Mouse (Mus musculus) lung, postnatal 0 days (tissue): ENCODE measurements around the gene Cast. TPM values are rescaled to one million over a fixed set of nuclear protein-coding genes. Genes with fewer than 3 reads are reported as not detected.

ENCODE experiments used
- ATAC-seq: fragments of 200-750 bp; cut with Nextera tagmentation; 2 replicates; pipeline ENCODE4 v1.8.0; 2017; ENCODE audit warnings: moderate library complexity
- DNase-seq: peaks from one replicate; pipeline ENCODE4 v3.0.0-alpha.2; 2016; ENCODE audit warnings: low spot score
- H3K27ac ChIP-seq: fragments of 300-500 bp; sonication (generic); 2 replicates; pipeline ENCODE4 v1.5.1; 2014; ENCODE audit warnings: antibody characterized with exemption, mild to moderate bottlenecking, low read length, mixed read lengths
- H3K27me3 ChIP-seq: fragments of 300-500 bp; sonication (generic); replicated peaks from 2 replicates; pipeline ENCODE4 v1.6.1; 2014; ENCODE audit warnings: low read length, mixed read lengths; ENCODE audit not compliant: insufficient read depth
- H3K36me3 ChIP-seq: fragments of 300-500 bp; sonication (generic); 2 replicates; pipeline ENCODE4 v1.6.1; 2014; ENCODE audit warnings: low read length, mixed read lengths; ENCODE audit not compliant: insufficient read depth
- H3K4me1 ChIP-seq: fragments of 300-500 bp; sonication (generic); 2 replicates; pipeline ENCODE4 v1.6.1; 2014; ENCODE audit warnings: antibody characterized with exemption, low read depth, low read length, mixed read lengths; ENCODE audit not compliant: insufficient read depth
- H3K4me2 ChIP-seq: fragments of 300-500 bp; sonication (generic); replicated peaks from 2 replicates; pipeline ENCODE4 v1.6.1; 2014; ENCODE audit warnings: low read depth, mild to moderate bottlenecking, low read length, moderate library complexity, mixed read lengths
- H3K4me3 ChIP-seq: fragments of 300-500 bp; sonication (generic); 2 replicates; pipeline ENCODE4 v1.5.1; 2014; ENCODE audit warnings: low read depth, low read length
- H3K9ac ChIP-seq: fragments of 300-500 bp; sonication (generic); replicated peaks from 2 replicates; pipeline ENCODE4 v1.6.1; 2014; ENCODE audit warnings: low read depth, mild to moderate bottlenecking
- H3K9me3 ChIP-seq: fragments of 300-500 bp; sonication (generic); 2 replicates; pipeline ENCODE4 v1.6.1; 2016; ENCODE audit warnings: low read length, mixed read lengths
- CTCF ChIP-seq: IDR thresholded peaks from 2 replicates; pipeline ENCODE4 v1.5.1; 2016; ENCODE audit warnings: antibody characterized with exemption, mild to moderate bottlenecking
- EP300 ChIP-seq: IDR thresholded peaks from 2 replicates; pipeline ENCODE4 v1.6.1; 2016; ENCODE audit warnings: antibody characterized with exemption, mild to moderate bottlenecking, control low read depth
- WGBS: fragments of 180-500 bp; shearing (Covaris S2); extraction: QIAGEN DNeasy Blood & Tissue Kit; methylation state at CpG from one replicate; pipeline ENCODE4 v1.1.7; 2014; 5-methylcytosine and 5-hydroxymethylcytosine counted together
- polyA plus RNA-seq: library from polyadenylated mRNA; unstranded; fragments of >200 nt; fragmentation: Nextera tagmentation; extraction: Ambion mirVana; gene quantifications from 2 replicates; pipeline ENCODE4 v1.2.1, GENCODE M21; 2015

The Cast gene
- polyA plus RNA-seq, 1 experiment from 2014 or later: 47.6 TPM

- H3K27ac ChIP-seq: no peak overlapping the region
- H3K9ac ChIP-seq: no peak overlapping the region
- H3K9me3 ChIP-seq: no peaks in the 10 kb centered on the region
- WGBS: 88% methylated on average over 1 of the region's 1 CpGs
- H3K36me3 ChIP-seq: no peaks in the 10 kb centered on the region
- no peaks in the 10 kb centered on the region for H3K4me1 ChIP-seq
- H3K4me3 ChIP-seq: no peak overlapping the region
- DNase-seq (no peak), ATAC-seq (no peak)
- H3K4me2 ChIP-seq: no peak overlapping the region
- TF ChIP-seq CTCF: no peak
- TF ChIP-seq EP300: no peak
- no peaks in the 10 kb centered on the region for H3K27me3 ChIP-seq
Measured at GRCm38 (mm10) chr13:74815753-74816152, 7.1 kb upstream of the Cast start.

GRCm38 (mm10) chr13:74807446-74808151 lies 1.0 kb downstream of the Cast start:
- WGBS: under 1% methylated on average over 31 of the region's 31 CpGs
- ATAC-seq: peak; percentile 97

GRCm38 (mm10) chr13:74806934-74807333 lies 1.7 kb downstream of the Cast start:
- 0 out of 2 replicates have a peak overlapping the region, but pooled peaks have one; percentile 87 for H3K9ac ChIP-seq
- peak overlapping the region; percentile 84 for H3K4me3 ChIP-seq
- no peaks in the 10 kb centered on the region for H3K36me3 ChIP-seq
- H3K9me3 ChIP-seq: no peaks in the 10 kb centered on the region
- TF ChIP-seq EP300 (no peak), CTCF (no peak)
- H3K4me1 ChIP-seq: peaks cover 5% of the 10 kb centered on the region
- no peak overlapping the region for H3K27ac ChIP-seq
- DNase-seq (peak; percentile 59), ATAC-seq (no peak)
- 34% methylated on average over 5 of the region's 5 CpGs for WGBS
- H3K4me2 ChIP-seq: peak overlapping the region; percentile 87
- H3K27me3 ChIP-seq: no peaks in the 10 kb centered on the region

More at GRCm38 (mm10) chr13:74807446-74808151, 1.0 kb downstream of the Cast start:
- DNase-seq: peak; percentile 95
- no peaks in the 10 kb centered on the region for H3K27me3 ChIP-seq
- peak overlapping the region; percentile 87 for H3K4me2 ChIP-seq
- no peaks in the 10 kb centered on the region for H3K36me3 ChIP-seq
- H3K9me3 ChIP-seq: no peaks in the 10 kb centered on the region
- TF ChIP-seq CTCF (no peak), EP300 (no peak)
- peak overlapping the region; percentile 98 for H3K27ac ChIP-seq
- peak overlapping the region; percentile 84 for H3K4me3 ChIP-seq
- peaks cover 5% of the 10 kb centered on the region for H3K4me1 ChIP-seq
- H3K9ac ChIP-seq: peak overlapping the region; percentile 87

GRCm38 (mm10) chr13:74794435-74794834 lies 14.2 kb downstream of the Cast start:
- DNase-seq (no peak), ATAC-seq (no peak)
- no peak overlapping the region for H3K4me3 ChIP-seq
- H3K27me3 ChIP-seq: no peaks in the 10 kb centered on the region
- H3K9me3 ChIP-seq: no peaks in the 10 kb centered on the region
- H3K4me1 ChIP-seq: no peaks in the 10 kb centered on the region
- 77% methylated on average over 1 of the region's 1 CpGs for WGBS
- no peak overlapping the region for H3K9ac ChIP-seq
- TF ChIP-seq CTCF (no peak), EP300 (no peak)
- no peaks in the 10 kb centered on the region for H3K36me3 ChIP-seq
- H3K27ac ChIP-seq: no peak overlapping the region
- no peak overlapping the region for H3K4me2 ChIP-seq

- no peaks in the 10 kb centered on the region for H3K27me3 ChIP-seq
- H3K36me3 ChIP-seq: no peaks in the 10 kb centered on the region
- no peak overlapping the region for H3K27ac ChIP-seq
- no peaks in the 10 kb centered on the region for H3K9me3 ChIP-seq
- WGBS: no CpG with 5 or more reads among the region's 1 CpGs
- no peak overlapping the region for H3K4me3 ChIP-seq
- DNase-seq (no peak), ATAC-seq (no peak)
- H3K9ac ChIP-seq: no peak overlapping the region
- TF ChIP-seq CTCF (no peak), EP300 (no peak)
- no peak overlapping the region for H3K4me2 ChIP-seq
- no peaks in the 10 kb centered on the region for H3K4me1 ChIP-seq
Measured at GRCm38 (mm10) chr13:74787681-74788080, 20.9 kb downstream of the Cast start.

GRCm38 (mm10) chr13:74772151-74772550 lies 36.5 kb downstream of the Cast start:
- no peak for ATAC-seq
- no peak overlapping the region for H3K4me2 ChIP-seq
- DNase-seq: no peak
- H3K27me3 ChIP-seq: no peaks in the 10 kb centered on the region
- TF ChIP-seq CTCF (no peak), EP300 (no peak)
- H3K36me3 ChIP-seq: no peaks in the 10 kb centered on the region
- H3K27ac ChIP-seq: no peak overlapping the region
- H3K4me3 ChIP-seq: no peak overlapping the region
- no peaks in the 10 kb centered on the region for H3K4me1 ChIP-seq
- H3K9ac ChIP-seq: no peak overlapping the region
- H3K9me3 ChIP-seq: no peaks in the 10 kb centered on the region
- 67% methylated on average over 1 of the region's 1 CpGs for WGBS
